Mouse (Mus musculus): Measurements from ENCODE around the gene Mbd3l2. TPM values are rescaled to one million over a fixed set of nuclear protein-coding genes. Genes with fewer than 3 reads are reported as not detected.
"Not testable (repeated sequence)": the region's sequence is repeated elsewhere in the genome, so short reads cannot be mapped to it uniquely, and the experiment has no call there.

Gene Mbd3l2
- polyA plus RNA-seq (2016; fragmentation: Nextera tagmentation; extraction: Ambion mirVana): not detected in 2 replicates

DNA sequence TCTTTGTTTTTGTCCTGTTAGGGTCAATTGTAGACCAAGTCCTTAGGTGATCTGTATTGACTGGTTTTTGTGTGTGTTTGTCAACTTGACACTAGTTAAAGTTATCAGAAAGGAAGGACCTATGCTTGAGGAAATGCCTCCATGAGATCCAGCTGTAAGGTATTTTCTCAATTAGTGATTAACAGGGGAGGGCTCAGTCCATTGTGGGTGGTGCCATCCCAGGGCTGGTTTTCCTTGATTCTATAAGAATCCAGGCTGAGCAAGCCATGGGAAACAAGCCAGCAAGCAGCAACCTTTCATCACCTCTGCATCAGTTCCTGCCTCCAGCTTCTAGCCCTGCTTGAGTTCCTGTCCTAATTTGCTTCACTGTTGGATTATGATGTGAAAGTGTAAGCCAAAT, at the start of gene Mbd3l2:
Gene Mbd3l2 (plus strand): TSS at position 301 of the 400 bp plus-strand sequence.
- Histone ChIP-seq H3K9ac (replicated peaks) (no peak within 1 kb of the TSS), H3K27ac (no peak within 1 kb of the TSS), H3K9me3 (no peaks in the 10 kb centered on the region), H3K4me2 (no peak within 1 kb of the TSS), H3K27me3 (no peaks in the 10 kb centered on the region), H3K36me3 (no peaks in the 10 kb centered on the region), H3K4me3 (replicated peaks) (no peak within 1 kb of the TSS), H3K4me1 (replicated peaks) (no peaks in the 10 kb centered on the region)
- no peak for ATAC-seq (ENCODE audit: insufficient number of reproducible peaks, insufficient read depth, low FRiP score, low TSS enrichment, low read depth)

DNA sequence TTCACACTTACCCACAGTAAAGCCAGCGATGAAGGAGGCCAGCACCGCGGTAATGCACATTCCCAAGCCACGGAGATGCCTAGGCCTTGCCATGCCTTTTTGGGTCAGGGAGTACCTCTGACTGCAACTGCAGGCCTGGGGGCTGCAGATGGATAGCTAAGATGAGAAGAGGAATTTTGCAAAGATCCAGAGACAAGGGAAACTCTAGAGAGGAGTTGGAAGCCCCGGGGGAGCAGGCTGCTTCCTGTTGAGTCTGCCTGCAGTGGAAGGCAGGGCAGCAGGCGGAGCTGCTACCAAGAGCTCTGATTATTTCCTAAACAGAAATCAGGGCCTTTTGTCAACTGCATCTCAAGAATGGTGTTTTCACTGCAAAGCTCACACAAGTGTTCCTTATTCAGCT, 44.7 kb upstream of the Mbd3l2 start:
- 21% methylated on average over 6 of the region's 6 CpGs for WGBS
- Histone ChIP-seq H3K4me1 (replicated peaks) (peaks cover 5% of the 10 kb centered on the region; the same call in 1 of the 2 replicates), H3K27me3 (no peaks in the 10 kb centered on the region), H3K4me2 (no peak overlapping the region), H3K4me3 (replicated peaks) (no peak overlapping the region), H3K9me3 (no peaks in the 10 kb centered on the region), H3K27ac (no peak overlapping the region), H3K36me3 (no peaks in the 10 kb centered on the region), H3K9ac (replicated peaks) (no peak overlapping the region)
- ATAC-seq (ENCODE audit: insufficient number of reproducible peaks, insufficient read depth, low FRiP score, low TSS enrichment, low read depth): no peak

DNA sequence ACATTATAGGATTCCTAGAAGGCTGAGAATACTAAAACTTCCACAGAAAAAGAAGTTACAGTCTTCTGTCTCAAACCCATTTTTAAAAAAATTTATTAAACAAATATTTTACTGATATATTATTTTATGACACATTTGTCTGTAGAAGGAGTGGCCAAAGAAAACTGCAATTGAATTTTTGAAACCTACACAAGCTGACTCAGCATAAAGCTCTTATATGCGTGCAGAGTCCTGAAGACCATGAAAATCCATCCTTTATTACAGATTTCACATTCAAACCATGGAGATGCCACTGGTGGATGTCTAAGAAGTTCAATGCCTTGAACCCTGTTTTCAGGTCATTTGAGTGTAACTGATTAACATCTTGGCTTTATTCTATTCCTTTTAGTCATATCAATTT, 30.8 kb upstream of the Mbd3l2 start:
- no peak overlapping the region for H3K4me3 ChIP-seq (replicated peaks)
- no peaks in the 10 kb centered on the region for H3K27me3 ChIP-seq
- no peaks in the 10 kb centered on the region for H3K36me3 ChIP-seq
- ATAC-seq (ENCODE audit: insufficient number of reproducible peaks, insufficient read depth, low FRiP score, low TSS enrichment, low read depth): no peak
- H3K4me2 ChIP-seq: no peak overlapping the region
- H3K9me3 ChIP-seq: no peaks in the 10 kb centered on the region
- H3K9ac ChIP-seq (replicated peaks): no peak overlapping the region
- no peaks in the 10 kb centered on the region for H3K4me1 ChIP-seq (replicated peaks)
- WGBS: 79% methylated on average over 1 of the region's 1 CpGs
- H3K27ac ChIP-seq: no peak overlapping the region

DNA sequence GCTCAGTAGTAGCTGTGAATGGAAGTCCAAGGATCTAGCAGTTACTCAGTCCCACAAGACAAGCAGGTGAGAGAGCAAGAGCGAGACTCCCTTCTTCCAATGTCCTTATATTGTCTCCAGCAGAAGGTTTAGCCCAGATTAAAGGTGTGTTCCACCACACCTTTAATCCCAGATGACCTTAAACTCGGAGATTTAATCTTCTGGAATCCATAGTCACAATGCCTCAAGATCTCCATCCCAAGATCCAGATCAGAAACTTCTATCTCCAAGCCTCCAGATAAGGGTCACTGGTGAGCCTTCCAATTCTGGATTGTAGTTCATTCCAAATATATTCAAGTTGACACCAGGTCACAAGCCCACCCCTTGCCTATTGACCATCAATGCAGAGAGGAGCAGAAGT, 27.6 kb upstream of the Mbd3l2 start, which contains the start of gene Naalad2:
Gene Naalad2 (minus strand): TSS at position 101 of the 400 bp plus-strand sequence.
- 78% methylated on average over 2 of the region's 2 CpGs for WGBS
- H3K27ac ChIP-seq; H3K9me3 ChIP-seq; H3K36me3 ChIP-seq; H3K4me2 ChIP-seq; ATAC-seq (ENCODE audit: insufficient number of reproducible peaks, insufficient read depth, low FRiP score, low TSS enrichment, low read depth); H3K4me3 ChIP-seq (replicated peaks); H3K27me3 ChIP-seq; H3K4me1 ChIP-seq (replicated peaks); H3K9ac ChIP-seq (replicated peaks): not testable (repeated sequence)

DNA sequence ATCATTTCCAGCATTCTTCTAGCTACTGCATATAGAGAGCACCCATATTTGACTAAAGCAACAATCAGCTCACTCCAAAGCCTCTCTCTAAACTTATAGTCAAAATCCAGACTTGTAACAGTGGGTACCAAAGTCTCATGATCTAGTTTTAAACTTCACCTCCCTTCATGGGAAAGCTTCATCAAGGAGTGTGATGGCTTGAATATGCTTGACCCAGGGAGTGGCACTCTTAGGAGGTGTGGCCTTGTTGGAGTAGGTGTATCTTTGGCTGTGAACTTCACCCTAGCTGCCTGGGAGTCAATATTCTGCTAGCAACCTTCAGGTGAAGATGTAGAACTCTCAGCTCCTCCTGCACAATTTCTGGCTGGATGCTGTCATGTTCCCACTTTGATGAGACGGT, 26.3 kb upstream of the Mbd3l2 start, which contains the start of gene Ubtfl1:
Gene Ubtfl1 (plus strand): TSS at position 301 of the 400 bp plus-strand sequence.
- H3K9me3 ChIP-seq: no peaks in the 10 kb centered on the region
- H3K27ac ChIP-seq: no peak within 1 kb of the TSS
- H3K4me1 ChIP-seq (replicated peaks): no peaks in the 10 kb centered on the region
- no peak within 1 kb of the TSS for H3K4me2 ChIP-seq
- H3K36me3 ChIP-seq: no peaks in the 10 kb centered on the region
- no peak within 1 kb of the TSS for H3K9ac ChIP-seq (replicated peaks)
- no peak within 1 kb of the TSS for H3K4me3 ChIP-seq (replicated peaks)
- H3K27me3 ChIP-seq: no peaks in the 10 kb centered on the region
- WGBS: 82% methylated on average over 1 of the region's 1 CpGs
- no peak for ATAC-seq (ENCODE audit: insufficient number of reproducible peaks, insufficient read depth, low FRiP score, low TSS enrichment, low read depth)

DNA sequence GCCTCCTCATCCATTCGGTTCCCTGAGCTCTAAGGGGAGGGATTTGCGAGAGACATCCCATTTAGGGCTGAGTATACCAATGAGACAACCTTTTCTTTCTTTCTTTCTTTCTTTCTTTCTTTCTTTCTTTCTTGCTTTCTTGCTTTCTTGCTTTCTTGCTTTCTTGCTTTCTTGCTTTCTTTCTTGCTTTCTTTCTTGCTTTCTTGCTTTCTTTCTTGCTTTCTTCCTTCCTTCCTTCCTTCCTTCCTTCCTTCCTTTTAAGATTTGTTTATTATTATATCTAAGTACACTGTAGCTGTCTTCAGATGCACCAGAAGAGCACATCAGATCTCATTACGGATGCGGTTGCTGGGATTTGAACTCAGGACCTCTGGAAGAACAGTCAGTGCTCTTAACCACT, 18.1 kb upstream of the Mbd3l2 start:
- H3K4me2 ChIP-seq; H3K4me1 ChIP-seq (replicated peaks); H3K9ac ChIP-seq (replicated peaks); ATAC-seq (ENCODE audit: insufficient number of reproducible peaks, insufficient read depth, low FRiP score, low TSS enrichment, low read depth); H3K9me3 ChIP-seq; H3K36me3 ChIP-seq; H3K27ac ChIP-seq; H3K27me3 ChIP-seq; H3K4me3 ChIP-seq (replicated peaks): not testable (repeated sequence)
- 90% methylated on average over 4 of the region's 4 CpGs for WGBS

DNA sequence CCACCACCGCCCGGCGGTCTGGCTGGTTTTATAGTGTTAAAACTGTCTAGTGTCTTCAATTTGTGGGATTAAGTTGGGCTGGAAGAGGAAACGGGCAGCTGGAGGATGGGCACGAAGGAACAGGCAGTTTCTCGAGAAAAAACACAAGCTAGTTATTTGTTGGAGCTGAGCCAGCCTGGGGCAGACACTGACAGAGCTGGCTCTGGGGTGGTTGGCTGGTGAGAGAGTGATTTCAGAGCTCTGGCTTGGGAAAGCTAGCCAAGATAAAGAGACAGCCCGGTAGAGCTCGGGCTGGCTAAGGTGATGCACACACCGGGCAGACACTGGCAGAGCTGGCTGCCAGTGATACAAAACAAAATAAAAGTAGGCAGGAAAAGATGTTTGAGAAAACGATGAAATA, 1.2 kb downstream of the Mbd3l2 start:
- H3K9me3 ChIP-seq: no peaks in the 10 kb centered on the region
- no peaks in the 10 kb centered on the region for H3K4me1 ChIP-seq (replicated peaks)
- H3K9ac ChIP-seq (replicated peaks): no peak overlapping the region
- H3K36me3 ChIP-seq: no peaks in the 10 kb centered on the region
- WGBS: 83% methylated on average over 10 of the region's 10 CpGs
- no peak overlapping the region for H3K4me2 ChIP-seq
- H3K27ac ChIP-seq: no peak overlapping the region
- no peak for ATAC-seq (ENCODE audit: insufficient number of reproducible peaks, insufficient read depth, low FRiP score, low TSS enrichment, low read depth)
- H3K27me3 ChIP-seq: no peaks in the 10 kb centered on the region
- H3K4me3 ChIP-seq (replicated peaks): no peak overlapping the region

DNA sequence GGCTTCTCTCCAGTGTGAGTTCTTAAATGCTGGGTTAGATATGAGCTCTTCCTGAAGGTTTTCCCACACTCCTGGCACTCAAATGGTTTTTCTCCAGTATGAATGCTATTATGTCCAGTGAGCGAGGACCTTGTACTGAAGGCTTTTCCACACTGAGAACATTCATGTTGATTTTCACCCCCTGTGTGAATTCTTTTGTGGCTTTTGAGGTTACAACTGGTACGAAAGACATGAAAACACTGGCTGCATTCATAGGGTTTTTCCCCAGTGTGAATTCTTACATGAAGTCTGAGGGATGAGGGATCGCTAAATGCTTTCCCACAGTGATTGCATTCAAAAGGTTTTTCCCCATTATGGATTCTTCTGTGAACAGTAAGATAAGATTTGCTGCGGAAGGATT, 26.1 kb downstream of the Mbd3l2 start:
- Histone ChIP-seq H3K36me3 (peaks cover 51% of the 10 kb centered on the region), H3K27ac (no peak overlapping the region)

DNA sequence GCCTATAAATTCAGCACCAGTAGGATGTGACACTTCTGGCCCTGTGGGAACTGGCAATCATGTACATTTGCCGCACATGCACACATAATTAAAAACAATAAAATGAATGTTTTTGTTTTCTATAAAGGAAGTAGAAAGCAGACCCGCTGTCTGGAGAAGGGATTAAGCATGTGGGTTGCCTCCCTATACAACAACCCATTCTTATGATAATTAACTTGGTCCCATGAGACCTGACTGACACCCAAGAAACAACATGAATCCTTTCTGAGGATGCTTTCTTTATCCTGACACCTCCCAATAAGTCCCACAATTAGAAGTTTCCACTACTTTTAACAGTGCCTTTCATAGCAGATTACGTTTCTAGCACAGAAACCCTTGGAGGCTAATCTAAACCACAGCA, 36.9 kb downstream of the Mbd3l2 start:
- Histone ChIP-seq H3K27me3 (no peaks in the 10 kb centered on the region), H3K9ac (replicated peaks) (no peak overlapping the region), H3K4me3 (replicated peaks) (no peak overlapping the region), H3K4me2 (no peak overlapping the region), H3K27ac (no peak overlapping the region), H3K36me3 (peaks cover 52% of the 10 kb centered on the region), H3K9me3 (peaks cover 3% of the 10 kb centered on the region; the same call in 1 of the 2 replicates), H3K4me1 (replicated peaks) (no peaks in the 10 kb centered on the region)
- no peak for ATAC-seq (ENCODE audit: insufficient number of reproducible peaks, insufficient read depth, low FRiP score, low TSS enrichment, low read depth)
- WGBS: 70% methylated on average over 3 of the region's 3 CpGs

More for the DNA sequence above, 26.1 kb downstream of the Mbd3l2 start:
- Histone ChIP-seq H3K4me1 (replicated peaks) (no peaks in the 10 kb centered on the region), H3K4me2 (no peak overlapping the region), H3K4me3 (replicated peaks) (no peak overlapping the region), H3K9me3 (peaks cover 7% of the 10 kb centered on the region), H3K27me3 (no peaks in the 10 kb centered on the region), H3K9ac (replicated peaks) (no peak overlapping the region)
- no peak for ATAC-seq (ENCODE audit: insufficient number of reproducible peaks, insufficient read depth, low FRiP score, low TSS enrichment, low read depth)
- 90% methylated on average over 4 of the region's 4 CpGs for WGBS

DNA sequence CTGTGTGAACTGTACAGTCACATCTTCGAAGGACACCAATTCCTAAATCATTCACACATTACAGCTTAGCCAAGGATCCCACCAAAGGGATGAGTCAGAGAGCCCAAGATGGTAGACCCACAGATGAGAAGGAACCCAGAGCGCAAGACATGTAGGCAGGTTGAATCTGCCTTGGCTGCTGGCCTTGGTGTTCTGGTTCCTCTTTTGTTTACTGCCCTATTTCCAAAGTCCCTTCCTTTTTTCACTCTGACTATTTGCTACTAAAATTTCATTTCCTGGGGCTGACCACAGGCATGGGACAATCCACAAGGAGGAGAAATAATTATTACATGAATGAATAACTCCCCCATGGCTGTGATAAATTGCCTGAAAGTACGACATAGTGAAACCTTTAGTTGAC, 37.6 kb downstream of the Mbd3l2 start:
- H3K27me3 ChIP-seq: no peaks in the 10 kb centered on the region
- peaks cover 3% of the 10 kb centered on the region; the same call in 1 of the 2 replicates for H3K9me3 ChIP-seq
- 92% methylated on average over 3 of the region's 3 CpGs for WGBS
- 0 out of 2 replicates have a peak, but pooled peaks cover 3% of the 10 kb centered on the region for H3K4me1 ChIP-seq (replicated peaks)
- no peak overlapping the region for H3K9ac ChIP-seq (replicated peaks)
- peaks cover 49% of the 10 kb centered on the region for H3K36me3 ChIP-seq
- no peak overlapping the region for H3K27ac ChIP-seq
- no peak for ATAC-seq (ENCODE audit: insufficient number of reproducible peaks, insufficient read depth, low FRiP score, low TSS enrichment, low read depth)
- no peak overlapping the region for H3K4me3 ChIP-seq (replicated peaks)
- no peak overlapping the region for H3K4me2 ChIP-seq

DNA sequence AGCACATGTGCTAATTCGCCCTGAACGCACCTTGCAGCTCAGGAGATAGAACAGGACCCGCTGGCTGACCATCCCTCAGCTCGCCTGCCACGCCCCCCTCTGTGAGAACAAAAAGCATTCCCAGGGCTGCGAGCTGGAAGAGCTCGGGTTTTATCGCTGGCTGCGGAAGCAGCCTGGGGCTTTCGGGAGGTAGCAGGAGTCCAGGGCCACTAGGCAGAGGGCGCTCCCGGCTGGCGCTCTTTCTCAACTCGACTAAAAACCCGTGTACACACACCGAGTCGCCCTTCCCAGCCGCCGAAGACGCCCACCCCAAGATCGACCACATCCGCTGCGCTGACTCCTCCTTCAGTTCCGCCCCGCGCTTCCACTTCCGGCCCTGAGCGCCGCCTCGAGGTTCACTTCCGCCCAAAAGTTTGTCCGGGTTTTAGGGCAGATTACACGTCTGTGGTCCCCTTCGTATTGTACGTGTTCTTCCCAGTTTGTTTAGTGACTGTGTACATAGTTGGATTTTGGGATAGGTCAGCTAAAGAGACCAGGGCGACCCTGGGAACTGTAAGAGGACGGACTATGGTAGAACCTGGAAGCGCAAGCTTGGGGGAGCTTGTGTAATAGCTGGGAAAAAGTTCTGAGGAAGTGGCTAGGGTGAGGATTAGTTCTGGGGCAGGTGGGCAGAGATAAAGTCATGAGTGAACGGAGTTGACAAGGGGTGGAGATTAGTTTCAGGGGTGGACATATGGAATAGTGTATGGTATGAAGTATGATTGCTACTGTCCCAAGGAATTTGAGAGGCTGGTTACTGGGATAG, 43.1 kb downstream of the Mbd3l2 start:
- H3K36me3 ChIP-seq: peaks cover 4% of the 10 kb centered on the region; the same call in 1 of the 2 replicates
- peak overlapping the region; percentile 69 for H3K4me2 ChIP-seq
- H3K9me3 ChIP-seq: no peaks in the 10 kb centered on the region
- no peaks in the 10 kb centered on the region for H3K27me3 ChIP-seq
- 0 out of 2 replicates have a peak, but pooled peaks cover 3% of the 10 kb centered on the region for H3K4me1 ChIP-seq (replicated peaks)
- H3K4me3 ChIP-seq (replicated peaks): peak overlapping the region; percentile 61
- ATAC-seq (ENCODE audit: insufficient number of reproducible peaks, insufficient read depth, low FRiP score, low TSS enrichment, low read depth): peak; percentile 98
- peak overlapping the region; percentile 91 for H3K27ac ChIP-seq
- H3K9ac ChIP-seq (replicated peaks): peak overlapping the region; percentile 66
- 4% methylated on average over 39 of the region's 39 CpGs for WGBS

DNA sequence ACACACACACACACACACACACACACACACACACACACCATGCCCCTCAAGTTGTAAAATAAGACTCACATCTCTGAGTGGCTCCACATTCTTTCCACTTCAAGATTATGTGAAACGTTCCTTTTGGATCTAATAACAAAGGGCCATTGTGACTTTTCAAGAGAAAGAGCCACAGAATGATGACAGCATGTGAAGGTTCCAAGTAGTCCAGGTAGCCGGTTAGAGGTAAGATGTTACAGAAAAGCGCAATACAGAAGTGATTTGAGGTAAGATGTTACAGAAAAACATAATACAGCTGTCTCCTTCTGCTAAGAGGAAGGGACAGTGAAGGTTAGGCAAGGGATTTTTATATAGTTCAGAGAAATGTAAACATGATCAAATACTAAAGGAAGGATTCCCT, 47.7 kb downstream of the Mbd3l2 start, which contains the start of the genes Zfp558 and Mbd3l1:
Gene Zfp558 (minus strand): TSS at position 101 of the 400 bp plus-strand sequence.
Gene Mbd3l1 (plus strand): TSS at position 192 of the 400 bp plus-strand sequence.
- H3K27me3 ChIP-seq: no peaks in the 10 kb centered on the region
- WGBS: 77% methylated on average over 3 of the region's 3 CpGs

More for the DNA sequence above, 47.7 kb downstream of the Mbd3l2 start, which contains the start of the genes Zfp558 and Mbd3l1:
- Histone ChIP-seq H3K27ac (no peak within 1 kb of the TSS), H3K9ac (replicated peaks) (no peak within 1 kb of the TSS), H3K4me2 (no peak within 1 kb of the TSS), H3K36me3 (no peaks in the 10 kb centered on the region), H3K9me3 (no peaks in the 10 kb centered on the region), H3K4me3 (replicated peaks) (no peak within 1 kb of the TSS), H3K4me1 (replicated peaks) (no peaks in the 10 kb centered on the region)
- no peak for ATAC-seq (ENCODE audit: insufficient number of reproducible peaks, insufficient read depth, low FRiP score, low TSS enrichment, low read depth)

Measured in limb, embryonic 12.5 days (tissue).